Mouse (Mus musculus) splenic B cell, adult 2 months (primary cell): ENCODE measurements at regions not wholly inside any gene's neighbourhood (a gene's known extent, or its start where the extent isn't known, plus 50 kb on each side); places are given as distances from the start of the nearest gene placed in this dataset.

Experiments used
- DNase-seq: peaks from one replicate; pipeline ENCODE4 v3.0.0-alpha.2; 2011; ENCODE audit warnings: low read depth, low spot score
- H3K27me3 ChIP-seq: 2 replicates; pipeline ENCODE4 v1.6.1; 2012; ENCODE audit warnings: mild to moderate bottlenecking, low read length, moderate library complexity, mixed read lengths; ENCODE audit not compliant: control insufficient read depth, poor library complexity, insufficient read depth, severe bottlenecking
- H3K36me3 ChIP-seq: 2 replicates; pipeline ENCODE4 v1.6.1; 2012; ENCODE audit warnings: mild to moderate bottlenecking, low read length, moderate library complexity, mixed read lengths; ENCODE audit not compliant: control insufficient read depth, poor library complexity, insufficient read depth, severe bottlenecking

DNA sequence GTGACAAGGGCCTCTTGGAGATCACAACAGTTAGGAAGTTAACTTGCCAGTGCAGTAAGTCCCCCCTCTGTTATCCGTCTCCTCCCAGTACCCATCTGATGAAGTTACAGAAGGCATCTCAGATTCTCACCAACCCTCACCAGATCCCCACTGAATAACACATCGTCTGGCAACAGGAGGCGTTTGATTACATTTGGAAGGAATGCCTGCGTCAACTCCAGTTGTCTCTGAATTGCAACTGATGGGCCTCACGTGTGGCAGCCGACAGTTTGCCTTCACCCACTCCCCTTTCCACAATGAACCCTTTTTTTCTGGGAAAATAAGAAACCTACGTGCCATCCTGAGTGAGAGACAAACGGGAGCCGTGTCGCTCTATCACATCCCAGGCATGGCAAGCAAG is 64.8 kb upstream of the Bcl6 start:
- no peak for DNase-seq
- no peaks in the 10 kb centered on the region for H3K27me3 ChIP-seq
- H3K36me3 ChIP-seq: no peaks in the 10 kb centered on the region

DNA sequence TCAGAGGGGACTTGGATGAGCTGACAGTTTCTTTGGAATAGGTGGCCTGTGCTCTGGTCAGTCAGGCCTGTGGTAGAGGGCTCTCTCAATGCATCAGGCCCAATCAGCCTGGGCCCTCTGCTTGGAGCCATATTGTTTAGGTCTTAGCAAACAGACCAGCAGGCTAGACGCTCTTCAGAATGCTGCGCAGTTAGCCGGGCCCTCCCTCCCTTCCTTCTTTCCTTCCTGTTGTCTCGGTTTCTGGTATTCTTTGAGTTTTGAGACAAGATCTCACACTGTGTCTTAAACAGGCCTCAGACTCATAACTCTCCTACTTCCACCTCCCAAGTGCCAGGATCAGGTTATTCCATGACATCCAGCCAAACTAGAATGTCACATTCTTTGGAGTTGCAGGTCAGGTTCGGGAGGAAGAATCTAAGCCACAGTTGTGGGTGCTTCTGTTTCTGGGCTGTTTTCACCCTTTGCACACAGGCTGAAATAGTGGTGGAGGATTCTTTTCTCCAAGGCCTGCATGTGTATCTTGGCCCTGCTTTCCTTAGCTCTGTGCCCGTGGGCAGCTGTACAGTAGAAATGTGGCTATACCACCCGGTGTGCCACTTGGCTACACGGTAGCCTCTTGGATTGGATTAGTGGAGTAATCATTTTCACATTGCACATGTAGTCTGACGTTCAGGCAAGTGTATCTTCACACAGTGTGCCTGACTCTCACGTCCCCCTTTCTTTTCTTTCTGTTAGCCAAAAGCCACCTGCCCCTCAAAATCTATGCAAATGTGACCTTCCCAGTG is 62.4 kb upstream of the Bcl6 start:
- Histone ChIP-seq H3K27me3 (no peaks in the 10 kb centered on the region), H3K36me3 (no peaks in the 10 kb centered on the region)
- no peak for DNase-seq

DNA sequence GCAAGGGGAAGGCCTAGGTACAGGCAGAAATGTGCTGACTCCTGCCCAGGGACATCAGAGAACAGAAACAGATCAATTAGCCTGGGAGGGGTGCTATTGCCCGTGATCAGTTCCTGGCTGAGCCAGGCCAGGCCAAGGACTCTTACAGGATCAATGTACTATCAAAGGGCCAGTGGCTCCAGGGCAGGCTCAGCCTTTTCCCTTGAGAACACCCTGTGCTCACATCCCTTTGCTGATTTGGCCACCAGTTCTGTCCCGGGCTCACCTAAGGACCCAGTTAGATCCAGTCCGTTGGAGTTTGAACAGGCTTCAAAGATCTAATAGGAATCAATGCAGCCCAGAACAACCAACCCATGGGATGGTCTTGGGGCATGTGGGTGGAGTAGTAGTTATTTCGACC is 55.1 kb upstream of the Bcl6 start:
- Histone ChIP-seq H3K27me3 (no peaks in the 10 kb centered on the region), H3K36me3 (no peaks in the 10 kb centered on the region)
- no peak for DNase-seq

DNA sequence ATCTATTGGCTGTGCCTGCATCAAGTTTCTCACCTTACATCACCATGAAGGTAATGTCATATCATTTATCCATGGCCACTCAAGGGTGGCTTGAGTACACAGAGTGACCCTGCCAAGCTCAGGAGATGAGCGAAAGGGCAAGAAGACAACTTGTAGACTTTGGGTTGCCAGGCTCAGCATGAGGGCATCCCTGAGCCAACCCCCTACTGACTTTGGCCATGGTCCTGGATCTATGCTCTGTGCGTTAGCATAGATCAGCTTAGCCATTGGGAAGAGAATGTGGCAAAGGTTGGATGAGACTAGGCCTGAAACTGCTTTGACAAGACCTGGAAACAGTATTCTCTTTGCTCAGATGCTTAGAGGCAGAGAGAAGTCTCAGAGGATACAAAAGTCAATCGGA is 54.3 kb upstream of the Bcl6 start:
- DNase-seq: no peak
- no peaks in the 10 kb centered on the region for H3K27me3 ChIP-seq

DNA sequence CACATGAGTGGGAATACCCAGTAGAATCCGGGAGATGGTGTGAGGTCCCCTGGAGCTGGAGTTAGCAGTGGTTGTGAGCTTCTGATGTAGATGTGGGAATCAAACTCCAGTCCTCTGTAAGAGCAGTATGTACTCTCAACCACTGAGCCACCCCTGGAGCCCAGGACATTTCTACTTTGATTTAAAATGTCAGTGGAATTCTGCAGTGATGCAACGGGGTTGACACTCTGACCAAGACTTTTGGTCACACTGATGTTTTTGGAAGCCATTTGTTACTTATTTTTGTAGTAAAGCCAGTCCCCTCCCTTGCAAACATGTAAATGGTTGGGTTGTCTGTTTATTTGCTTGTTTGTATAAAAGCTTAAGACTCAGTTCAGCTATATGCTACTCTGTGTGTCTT is 53.6 kb upstream of the Bcl6 start:
- no peak for DNase-seq
- no peaks in the 10 kb centered on the region for H3K27me3 ChIP-seq
- no peaks in the 10 kb centered on the region for H3K36me3 ChIP-seq

More for the DNA sequence above, 54.3 kb upstream of the Bcl6 start:
- H3K36me3 ChIP-seq: no peaks in the 10 kb centered on the region

DNA sequence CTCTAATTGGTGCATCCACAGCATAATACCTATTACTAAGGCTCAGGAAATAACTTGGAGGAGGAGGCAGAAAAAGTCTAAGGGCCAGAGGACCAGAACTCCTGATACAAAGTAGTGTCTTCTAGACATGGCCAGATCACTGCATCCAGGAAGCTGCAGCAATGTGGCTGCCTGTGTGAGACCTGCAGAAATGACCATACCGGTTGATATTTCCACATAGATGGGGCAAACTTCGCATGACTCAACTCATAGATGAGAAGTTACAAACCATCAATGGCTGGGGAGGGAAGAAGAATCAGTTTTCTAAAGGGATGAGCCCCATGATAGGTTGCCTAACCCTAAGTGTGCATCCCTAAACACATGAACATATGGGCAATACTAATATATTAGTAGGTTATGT is 52.8 kb upstream of the Bcl6 start:
- no peak for DNase-seq
- Histone ChIP-seq H3K36me3 (no peaks in the 10 kb centered on the region), H3K27me3 (no peaks in the 10 kb centered on the region)

DNA sequence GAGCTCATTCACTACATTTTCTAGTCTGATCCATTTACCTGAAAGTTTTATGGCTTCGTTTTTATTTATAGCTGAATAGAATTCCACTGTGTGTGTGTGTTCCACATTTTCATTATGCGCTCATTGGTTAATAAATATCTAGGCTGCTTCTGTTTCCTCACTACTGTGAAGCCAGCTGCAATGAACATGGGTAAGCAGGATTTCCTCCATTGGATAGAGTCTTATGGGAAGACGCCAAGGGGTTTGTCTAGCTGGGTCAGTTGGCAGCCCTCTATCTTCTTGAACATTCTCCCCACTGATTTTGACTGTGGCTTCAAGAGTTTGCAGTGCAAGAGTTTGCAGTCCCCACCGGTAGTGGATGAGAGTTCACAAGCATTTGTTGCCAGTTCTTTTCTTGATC is 51.1 kb upstream of the Bcl6 start:
- H3K36me3 ChIP-seq: no peaks in the 10 kb centered on the region
- H3K27me3 ChIP-seq: no peaks in the 10 kb centered on the region
- no peak for DNase-seq
